Mouse (Mus musculus) thymus, adult 2 months (tissue): ENCODE data around the gene Eif4a2. TPM values are rescaled to one million over a fixed set of nuclear protein-coding genes. Genes with fewer than 3 reads are reported as not detected.
A peak's percentile ranks its signal among the peaks of the same experiment; 100 is the strongest.

Source experiments
- DNase-seq: peaks from one replicate; pipeline ENCODE4 v3.0.0; 2021
- H3K27ac ChIP-seq: fragments of 200-500 bp; 2 replicates; pipeline ENCODE4 v1.5.1; 2012; ENCODE audit warnings: low read length, control low read depth; ENCODE audit not compliant: control insufficient read depth, insufficient read depth
- H3K27me3 ChIP-seq: fragments of 200-500 bp; 2 replicates; pipeline ENCODE4 v1.6.1; 2012; ENCODE audit warnings: mild to moderate bottlenecking, low read length, moderate library complexity, mixed read lengths; ENCODE audit not compliant: control insufficient read depth, insufficient read depth
- H3K36me3 ChIP-seq: fragments of 200-500 bp; 2 replicates; pipeline ENCODE4 v1.6.1; 2012; ENCODE audit warnings: mild to moderate bottlenecking, low read length, moderate library complexity; ENCODE audit not compliant: control insufficient read depth, insufficient read depth
- H3K4me1 ChIP-seq: fragments of 200-500 bp; replicated peaks from 2 replicates; pipeline ENCODE4 v1.6.1; 2012; ENCODE audit warnings: low read length; ENCODE audit not compliant: control insufficient read depth, insufficient read depth
- H3K4me3 ChIP-seq: fragments of 200-500 bp; 2 replicates; pipeline ENCODE4 v1.5.1; 2012; ENCODE audit warnings: mild to moderate bottlenecking, low read length, control low read depth, moderate library complexity; ENCODE audit not compliant: control insufficient read depth, insufficient read depth
- CTCF ChIP-seq: fragments of 200-500 bp; IDR thresholded peaks from 2 replicates; pipeline ENCODE4 v1.5.1; 2012; ENCODE audit warnings: mild to moderate bottlenecking, control low read depth, low read length, moderate library complexity, borderline replicate concordance; ENCODE audit not compliant: control insufficient read depth, poor library complexity, insufficient read depth; ENCODE audit errors: extremely low read depth
- POLR2A ChIP-seq: fragments of 200-500 bp; IDR thresholded peaks from 2 replicates; pipeline ENCODE4 v1.6.1; 2012; ENCODE audit warnings: mild to moderate bottlenecking, low read length, control low read depth, moderate library complexity; ENCODE audit not compliant: control insufficient read depth, poor library complexity, insufficient read depth; ENCODE audit errors: extremely low read depth
- WGBS: fragments of 180-500 bp; shearing (Covaris S2); methylation state at CpG from one replicate; pipeline ENCODE4 v1.1.7; 2018; 5-methylcytosine and 5-hydroxymethylcytosine counted together
- polyA plus RNA-seq: library from polyadenylated mRNA; depleted of rRNA; stranded (reverse); fragments of >200 nt; gene quantifications from 2 replicates; pipeline ENCODE4 v1.2.3, GENCODE M21; 2012

The Eif4a2 gene
- polyA plus RNA-seq, 1 experiment = 137 TPM

DNA sequence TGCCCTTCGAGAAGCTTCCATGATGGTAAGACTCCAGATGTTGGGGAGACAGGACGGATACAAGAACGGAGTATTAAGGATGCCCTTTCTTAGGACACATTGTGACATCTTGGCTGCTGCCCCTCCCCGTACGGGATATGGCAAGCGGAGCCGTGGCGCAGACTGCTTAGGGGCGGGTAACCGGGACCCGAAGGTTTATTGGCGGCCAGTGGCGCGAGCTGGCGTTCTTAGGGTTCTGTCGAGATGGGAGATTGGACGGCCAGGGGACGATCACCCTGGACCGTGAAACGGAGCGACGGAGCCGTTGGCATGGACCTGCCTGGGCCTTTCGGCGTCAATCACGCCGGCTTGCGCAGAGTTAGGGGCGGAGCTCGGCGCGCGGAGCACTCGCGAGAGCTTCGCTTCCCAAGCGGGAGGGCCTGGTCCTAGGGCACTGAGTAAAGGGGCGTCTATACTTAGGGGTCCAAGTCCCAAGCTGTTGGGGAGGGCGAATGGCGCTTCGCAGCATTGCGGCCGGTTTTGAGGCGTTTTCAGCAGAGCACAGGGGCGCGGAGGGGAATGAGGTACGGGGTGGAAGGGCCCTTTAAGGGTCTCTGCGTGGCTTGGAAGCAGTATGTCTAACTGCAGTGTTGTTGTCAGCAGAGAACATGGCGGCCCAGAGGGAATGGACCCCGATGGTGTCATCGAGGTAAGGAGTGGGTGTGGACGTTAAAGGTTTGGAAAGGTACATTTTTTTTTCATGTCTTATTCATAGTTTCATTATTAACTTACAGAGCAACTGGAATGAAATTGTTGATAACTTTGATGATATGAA lies 909 bp downstream of the Eif4a2 start:
- H3K4me1 ChIP-seq = no peaks in the 10 kb centered on the region
- H3K36me3 ChIP-seq = peaks cover 45% of the 10 kb centered on the region
- H3K27ac ChIP-seq = peak overlapping the region; percentile 86
- TF ChIP-seq POLR2A (no peak), CTCF (peak; percentile 39; the same call in 1 of the 2 replicates)
- under 1% methylated on average over 52 of the region's 52 CpGs for WGBS
- no peaks in the 10 kb centered on the region for H3K27me3 ChIP-seq
- peak; percentile 84 for DNase-seq
- peak overlapping the region; percentile 88 for H3K4me3 ChIP-seq

- no peaks in the 10 kb centered on the region for H3K4me1 ChIP-seq
- DNase-seq = no peak
- WGBS = 13% methylated on average over 5 of the region's 5 CpGs
- no peak overlapping the region for H3K4me3 ChIP-seq
- no peak overlapping the region for H3K27ac ChIP-seq
- TF ChIP-seq POLR2A (no peak), CTCF (no peak)
- peaks cover 50% of the 10 kb centered on the region for H3K36me3 ChIP-seq
- no peaks in the 10 kb centered on the region for H3K27me3 ChIP-seq
Observed at GRCm38 (mm10) chr16:23108943-23109342, 1.7 kb downstream of the Eif4a2 start.

- Histone ChIP-seq H3K4me3 (no peak overlapping the region), H3K36me3 (peaks cover 54% of the 10 kb centered on the region), H3K4me1 (no peaks in the 10 kb centered on the region), H3K27ac (no peak overlapping the region), H3K27me3 (no peaks in the 10 kb centered on the region)
- DNase-seq = no peak
- TF ChIP-seq CTCF (no peak), POLR2A (no peak)
- WGBS = 47% methylated on average over 5 of the region's 5 CpGs
Observed at GRCm38 (mm10) chr16:23109350-23110280, 2.4 kb downstream of the Eif4a2 start.

DNA sequence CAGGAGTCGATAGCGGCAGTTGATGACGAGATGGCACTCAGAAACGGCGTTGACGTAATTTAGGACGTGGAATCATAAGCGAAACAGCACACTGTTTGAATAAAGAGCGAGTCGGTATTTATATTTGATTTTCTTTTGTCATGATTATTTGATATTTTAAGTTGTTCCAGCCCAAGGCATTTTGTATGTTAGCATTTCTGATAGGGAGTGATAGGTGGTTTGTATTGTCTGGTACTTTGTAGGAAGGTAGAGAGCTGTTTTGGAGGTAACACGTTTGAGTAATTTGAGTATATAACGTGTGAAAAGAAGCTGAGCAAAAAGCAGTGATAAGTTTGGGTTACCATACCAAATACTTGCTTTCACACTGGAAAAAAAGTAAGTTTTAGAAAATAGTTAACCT lies 5.1 kb downstream of the Eif4a2 start:
- no peak overlapping the region for H3K27ac ChIP-seq
- no peaks in the 10 kb centered on the region for H3K4me1 ChIP-seq
- H3K4me3 ChIP-seq = no peak overlapping the region
- 93% methylated on average over 12 of the region's 12 CpGs for WGBS
- TF ChIP-seq CTCF (no peak), POLR2A (no peak)
- DNase-seq = no peak
- peaks cover 67% of the 10 kb centered on the region for H3K36me3 ChIP-seq
- H3K27me3 ChIP-seq = no peaks in the 10 kb centered on the region

DNA sequence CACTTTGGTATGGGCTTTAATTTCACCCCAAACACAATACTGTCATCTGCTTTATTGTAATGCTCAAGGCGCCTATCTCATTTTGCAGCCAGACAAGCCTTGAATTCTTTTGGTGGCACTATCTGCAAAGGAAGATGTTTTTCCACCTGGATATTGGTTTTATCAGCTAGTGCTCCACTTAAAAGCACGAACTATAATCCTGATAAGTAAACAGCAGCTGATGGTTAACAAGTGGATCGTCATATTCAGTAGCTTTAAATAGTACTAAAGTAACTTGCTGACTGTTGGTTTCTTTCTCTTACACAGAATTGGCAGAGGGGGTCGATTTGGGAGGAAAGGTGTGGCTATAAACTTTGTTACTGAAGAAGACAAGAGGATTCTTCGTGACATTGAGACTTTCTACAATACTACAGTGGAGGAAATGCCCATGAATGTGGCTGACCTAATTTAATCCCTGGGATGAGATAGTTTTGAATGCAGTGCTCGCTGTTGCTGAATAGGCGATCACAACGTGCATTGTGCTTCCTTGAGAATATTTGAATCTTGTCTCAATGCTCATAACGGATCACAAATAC lies 5.7 kb downstream of the Eif4a2 start:
- H3K27ac ChIP-seq = no peak overlapping the region
- TF ChIP-seq CTCF = no peak
- no peak for TF ChIP-seq POLR2A
- no peaks in the 10 kb centered on the region for H3K4me1 ChIP-seq
- no peaks in the 10 kb centered on the region for H3K27me3 ChIP-seq
- no peak for DNase-seq
- 78% methylated on average over 9 of the region's 9 CpGs for WGBS
- H3K4me3 ChIP-seq = no peak overlapping the region
- H3K36me3 ChIP-seq = peaks cover 69% of the 10 kb centered on the region

GRCm38 (mm10) chr16:23113903-23114302 lies 6.7 kb downstream of the Eif4a2 start:
- H3K4me1 ChIP-seq = no peaks in the 10 kb centered on the region
- H3K4me3 ChIP-seq = no peak overlapping the region
- DNase-seq = no peak
- no peak overlapping the region for H3K27ac ChIP-seq
- H3K36me3 ChIP-seq = peaks cover 67% of the 10 kb centered on the region
- TF ChIP-seq POLR2A = no peak
- no peak for TF ChIP-seq CTCF
- no peaks in the 10 kb centered on the region for H3K27me3 ChIP-seq
